Mouse (Mus musculus) right cerebral cortex, postnatal 36 days (tissue): ENCODE data around the gene Fastk.

Source experiments
- DNase-seq, 2 experiments: peaks; one replicate each; pipeline ENCODE4 v3.0.0; 2022; ENCODE audit warnings: low spot score in 2 of 2, mixed read lengths in 1 of 2

The Fastk gene

DNA sequence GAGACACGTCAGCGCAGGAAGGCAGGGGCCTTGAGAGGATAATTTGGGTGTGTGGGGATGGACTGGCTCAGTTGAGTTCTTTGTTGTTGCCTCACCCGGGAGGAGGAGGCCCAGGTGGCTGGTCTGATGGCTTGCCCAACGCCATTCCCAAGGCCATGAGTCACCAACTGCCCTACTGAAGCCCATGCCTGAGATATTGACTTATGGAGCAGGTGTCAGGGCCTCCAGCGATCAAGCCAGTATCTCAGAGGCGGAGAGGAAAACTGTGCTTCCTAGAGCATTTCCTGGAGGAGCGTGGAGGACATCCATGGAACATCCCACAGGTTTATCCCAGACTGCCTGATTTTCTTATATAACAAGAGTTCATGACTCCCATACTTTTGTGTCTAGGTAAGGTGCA lies 52.4 kb downstream of the Fastk start:
- DNase-seq: no peak

- no peak for DNase-seq
These were observed 53.2 kb downstream of the Fastk start, which contains the start of gene Atg9b for GRCm38 (mm10) chr5:24391864-24392263. Gene Atg9b, minus strand, starts transcription at chr5:24392143.

DNA sequence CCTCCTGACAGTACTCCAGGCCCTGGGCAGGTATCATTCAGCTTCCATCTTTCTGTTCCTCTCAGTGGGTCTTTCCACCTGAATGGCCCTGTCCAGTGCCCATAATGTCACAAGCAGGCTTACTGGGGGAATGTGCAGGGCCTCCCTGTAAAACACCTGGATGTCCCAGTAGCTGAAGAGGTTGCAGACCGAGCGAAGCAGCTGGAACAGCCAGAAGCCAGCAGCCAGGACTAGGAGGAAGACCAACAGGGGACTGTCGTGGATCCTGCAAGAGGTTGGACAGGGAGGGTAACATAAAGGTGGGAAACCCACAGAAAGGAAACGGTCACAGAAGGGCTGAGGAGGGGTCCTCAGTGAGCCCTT lies 55.4 kb downstream of the Fastk start:
- DNase-seq: no peak

DNA sequence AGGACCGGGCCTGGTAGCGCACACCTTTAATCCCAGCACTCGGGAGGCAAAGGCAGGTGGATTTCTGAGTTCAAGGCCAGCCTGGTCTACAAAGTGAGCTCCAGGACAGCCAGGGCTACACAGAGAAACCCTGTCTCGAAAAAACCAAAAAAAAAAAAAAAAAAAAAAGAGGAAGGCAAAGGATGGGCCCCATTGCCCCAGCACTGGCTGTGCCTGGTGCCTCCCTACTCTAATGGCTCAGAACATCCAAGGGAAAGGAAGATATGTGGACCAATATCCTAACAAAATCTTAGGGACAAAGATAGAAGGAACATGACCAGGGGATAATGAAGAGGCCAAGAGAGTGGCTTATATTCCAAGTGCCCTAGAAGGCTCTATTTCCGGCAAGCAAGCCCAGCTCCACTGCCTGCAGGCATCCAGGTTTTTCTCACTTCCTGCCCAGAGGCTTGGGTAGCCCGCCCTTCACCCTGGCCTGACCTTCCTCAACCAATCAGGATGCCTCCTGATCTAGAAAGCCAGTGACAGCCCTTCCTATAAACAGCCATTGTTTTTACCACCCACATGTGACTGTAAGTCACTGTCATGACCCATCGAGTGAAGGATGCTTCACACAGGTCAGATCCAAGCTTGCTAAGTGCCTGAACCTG lies 56.0 kb downstream of the Fastk start:
- DNase-seq: no peak
